Mouse (Mus musculus): Measurements from ENCODE around the gene Slit2. TPM values are rescaled to one million over a fixed set of nuclear protein-coding genes. Genes with fewer than 3 reads are reported as not detected.

The Slit2 gene
- polyA plus RNA-seq, 1 experiment from 2014 or later: 27.0 TPM

DNA sequence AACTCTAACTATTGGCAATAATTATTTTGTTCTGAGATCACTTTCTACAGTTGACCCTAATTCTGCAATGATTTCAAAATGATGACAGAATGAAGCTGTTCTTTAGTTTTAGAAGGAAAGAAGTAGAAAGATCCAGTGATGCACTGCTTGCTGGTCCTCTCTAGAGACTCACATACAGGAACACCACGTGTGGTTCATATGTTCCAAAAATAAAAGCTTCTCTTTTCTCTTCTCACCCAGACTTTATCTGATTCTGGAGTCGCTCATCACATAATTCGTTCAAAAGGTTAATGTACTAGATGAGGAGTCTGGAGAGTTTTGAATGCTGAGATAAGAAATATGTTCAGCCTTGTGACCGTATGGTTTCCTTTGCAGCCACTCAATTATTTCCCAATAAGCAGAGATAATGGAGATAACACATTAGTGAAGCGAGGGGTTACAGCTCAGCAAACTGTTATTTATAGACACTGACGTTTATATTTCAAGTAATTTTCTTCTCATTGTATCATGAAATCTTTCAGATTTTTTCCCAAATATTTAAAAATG is 332.2 kb downstream of the Slit2 start:
- no peaks in the 10 kb centered on the region for H3K36me3 ChIP-seq (replicated peaks)
- H3K4me1 ChIP-seq: no peaks in the 10 kb centered on the region
- no peak for DNase-seq (ENCODE audit: low spot score)
- no peak overlapping the region for H3K4me3 ChIP-seq
- WGBS: 88% methylated on average over 6 of the region's 6 CpGs
- H3K27ac ChIP-seq (replicated peaks): no peak overlapping the region
- no peaks in the 10 kb centered on the region for H3K9me3 ChIP-seq
- H3K27me3 ChIP-seq (replicated peaks; ENCODE audit: low read depth, poor library complexity, severe bottlenecking): no peaks in the 10 kb centered on the region

DNA sequence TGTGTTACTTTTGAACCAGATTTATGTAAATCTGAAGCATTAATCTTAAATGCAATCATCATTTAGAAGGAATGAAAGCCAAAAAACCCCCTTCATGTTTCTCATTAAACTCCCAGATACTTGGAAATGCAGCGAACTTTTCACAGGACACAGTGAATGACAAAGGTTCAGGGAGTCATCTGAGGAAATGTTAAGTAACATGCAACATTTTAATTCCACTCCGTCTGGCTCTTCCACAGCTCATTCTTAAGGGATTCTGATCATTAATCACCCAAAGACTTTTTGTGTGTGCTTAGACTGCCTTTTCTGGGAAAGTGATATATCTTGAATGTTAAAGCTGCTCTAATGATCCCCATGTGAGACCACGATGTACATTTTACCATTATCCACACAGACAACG is 337.7 kb downstream of the Slit2 start:
- DNase-seq (ENCODE audit: low spot score): no peak
- Histone ChIP-seq H3K4me1 (no peaks in the 10 kb centered on the region), H3K27me3 (replicated peaks; ENCODE audit: low read depth, poor library complexity, severe bottlenecking) (no peaks in the 10 kb centered on the region), H3K36me3 (replicated peaks) (no peaks in the 10 kb centered on the region), H3K9me3 (no peaks in the 10 kb centered on the region), H3K27ac (replicated peaks) (no peak overlapping the region), H3K4me3 (no peak overlapping the region)
- WGBS: 74% methylated on average over 4 of the region's 4 CpGs

- DNase-seq (ENCODE audit: low spot score): no peak
- Histone ChIP-seq H3K27me3 (replicated peaks; ENCODE audit: low read depth, poor library complexity, severe bottlenecking) (no peaks in the 10 kb centered on the region), H3K9me3 (no peaks in the 10 kb centered on the region), H3K4me1 (no peaks in the 10 kb centered on the region), H3K36me3 (replicated peaks) (no peaks in the 10 kb centered on the region), H3K4me3 (no peak overlapping the region), H3K27ac (replicated peaks) (no peak overlapping the region)
Measured at GRCm38 (mm10) chr5:48326221-48326620, 343.3 kb downstream of the Slit2 start.

- Histone ChIP-seq H3K27me3 (replicated peaks; ENCODE audit: low read depth, poor library complexity, severe bottlenecking) (no peaks in the 10 kb centered on the region), H3K27ac (replicated peaks) (no peak within 1 kb of the TSS), H3K36me3 (replicated peaks) (no peaks in the 10 kb centered on the region), H3K9me3 (no peaks in the 10 kb centered on the region), H3K4me3 (no peak within 1 kb of the TSS), H3K4me1 (no peaks in the 10 kb centered on the region)
- 93% methylated on average over 8 of the region's 8 CpGs for WGBS
- DNase-seq (ENCODE audit: low spot score): no peak
Measured at GRCm38 (mm10) chr5:48327652-48328051, 344.7 kb downstream of the Slit2 start, which contains the start of gene 5730480H06Rik. Gene 5730480H06Rik, plus strand, starts transcription at chr5:48327952.

- H3K4me1 ChIP-seq: peaks cover 9% of the 10 kb centered on the region
- WGBS: 93% methylated on average over 2 of the region's 2 CpGs
- no peak for DNase-seq (ENCODE audit: low spot score)
- H3K27ac ChIP-seq (replicated peaks): no peak overlapping the region
- H3K4me3 ChIP-seq: no peak overlapping the region
- no peaks in the 10 kb centered on the region for H3K36me3 ChIP-seq (replicated peaks)
- H3K9me3 ChIP-seq: no peaks in the 10 kb centered on the region
- no peaks in the 10 kb centered on the region for H3K27me3 ChIP-seq (replicated peaks; ENCODE audit: low read depth, poor library complexity, severe bottlenecking)
Measured at GRCm38 (mm10) chr5:48329751-48330150, 346.8 kb downstream of the Slit2 start.

- 90% methylated on average over 2 of the region's 2 CpGs for WGBS
- Histone ChIP-seq H3K4me1 (peaks cover 9% of the 10 kb centered on the region), H3K27me3 (replicated peaks; ENCODE audit: low read depth, poor library complexity, severe bottlenecking) (no peaks in the 10 kb centered on the region), H3K27ac (replicated peaks) (no peak overlapping the region), H3K4me3 (no peak overlapping the region), H3K9me3 (no peaks in the 10 kb centered on the region), H3K36me3 (replicated peaks) (no peaks in the 10 kb centered on the region)
- no peak for DNase-seq (ENCODE audit: low spot score)
Measured at GRCm38 (mm10) chr5:48330817-48331216, 347.9 kb downstream of the Slit2 start.

GRCm38 (mm10) chr5:48331441-48331840 is 348.5 kb downstream of the Slit2 start:
- DNase-seq (ENCODE audit: low spot score): no peak
- H3K27ac ChIP-seq (replicated peaks): no peak overlapping the region
- H3K4me3 ChIP-seq: no peak overlapping the region
- no peaks in the 10 kb centered on the region for H3K27me3 ChIP-seq (replicated peaks; ENCODE audit: low read depth, poor library complexity, severe bottlenecking)
- 62% methylated on average over 5 of the region's 5 CpGs for WGBS
- H3K36me3 ChIP-seq (replicated peaks): no peaks in the 10 kb centered on the region
- peaks cover 9% of the 10 kb centered on the region for H3K4me1 ChIP-seq
- no peaks in the 10 kb centered on the region for H3K9me3 ChIP-seq

- H3K4me3 ChIP-seq: no peak overlapping the region
- no peak overlapping the region for H3K27ac ChIP-seq (replicated peaks)
- peaks cover 9% of the 10 kb centered on the region for H3K4me1 ChIP-seq
- WGBS: 90% methylated on average over 3 of the region's 3 CpGs
- no peak for DNase-seq (ENCODE audit: low spot score)
- H3K36me3 ChIP-seq (replicated peaks): no peaks in the 10 kb centered on the region
- H3K27me3 ChIP-seq (replicated peaks; ENCODE audit: low read depth, poor library complexity, severe bottlenecking): no peaks in the 10 kb centered on the region
- no peaks in the 10 kb centered on the region for H3K9me3 ChIP-seq
Measured at GRCm38 (mm10) chr5:48333407-48333806, 350.5 kb downstream of the Slit2 start.

GRCm38 (mm10) chr5:48333884-48334513 is 351.1 kb downstream of the Slit2 start:
- Histone ChIP-seq H3K27me3 (replicated peaks; ENCODE audit: low read depth, poor library complexity, severe bottlenecking) (no peaks in the 10 kb centered on the region), H3K9me3 (no peaks in the 10 kb centered on the region), H3K4me3 (no peak overlapping the region), H3K4me1 (peaks cover 9% of the 10 kb centered on the region), H3K36me3 (replicated peaks) (no peaks in the 10 kb centered on the region), H3K27ac (replicated peaks) (no peak overlapping the region)
- WGBS: 42% methylated on average over 9 of the region's 9 CpGs
- DNase-seq (ENCODE audit: low spot score): peak; percentile 20

DNA sequence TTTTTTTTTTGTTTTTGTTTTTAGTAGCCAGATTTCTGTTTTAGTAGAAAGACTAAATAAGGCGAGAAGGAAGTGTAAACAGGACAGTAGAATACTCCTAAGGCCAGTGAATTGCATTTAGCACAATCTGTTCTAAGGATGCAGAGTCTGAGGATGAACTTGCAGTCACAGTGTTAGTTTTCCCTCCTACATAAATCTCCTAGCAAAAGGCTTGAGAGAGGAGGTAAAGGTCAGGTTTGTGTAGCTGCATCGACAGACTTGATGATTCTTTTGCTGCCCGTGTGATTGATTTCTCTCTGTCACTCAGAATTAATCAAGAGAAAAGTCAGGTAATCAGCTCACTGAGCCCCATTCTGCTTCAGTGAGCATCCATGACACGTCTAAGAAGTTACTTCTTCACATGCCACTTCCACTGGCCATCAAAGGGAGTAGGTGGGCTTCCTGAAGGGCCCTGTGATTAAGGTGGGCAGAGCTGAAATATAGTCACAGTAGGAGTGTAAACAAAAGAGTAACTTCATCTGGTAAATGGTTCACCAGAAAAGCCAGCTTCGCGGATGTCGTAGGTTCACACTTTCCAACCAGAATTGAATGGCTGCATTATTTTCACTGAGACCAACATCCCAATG is 358.0 kb downstream of the Slit2 start:
- no peak for DNase-seq (ENCODE audit: low spot score)
- WGBS: 67% methylated on average over 7 of the region's 7 CpGs
- H3K4me3 ChIP-seq: no peak overlapping the region
- no peaks in the 10 kb centered on the region for H3K36me3 ChIP-seq (replicated peaks)
- no peaks in the 10 kb centered on the region for H3K4me1 ChIP-seq
- no peak overlapping the region for H3K27ac ChIP-seq (replicated peaks)
- no peaks in the 10 kb centered on the region for H3K9me3 ChIP-seq
- 0 out of 2 replicates have a peak, but pooled peaks cover 3% of the 10 kb centered on the region for H3K27me3 ChIP-seq (replicated peaks; ENCODE audit: low read depth, poor library complexity, severe bottlenecking)

DNA sequence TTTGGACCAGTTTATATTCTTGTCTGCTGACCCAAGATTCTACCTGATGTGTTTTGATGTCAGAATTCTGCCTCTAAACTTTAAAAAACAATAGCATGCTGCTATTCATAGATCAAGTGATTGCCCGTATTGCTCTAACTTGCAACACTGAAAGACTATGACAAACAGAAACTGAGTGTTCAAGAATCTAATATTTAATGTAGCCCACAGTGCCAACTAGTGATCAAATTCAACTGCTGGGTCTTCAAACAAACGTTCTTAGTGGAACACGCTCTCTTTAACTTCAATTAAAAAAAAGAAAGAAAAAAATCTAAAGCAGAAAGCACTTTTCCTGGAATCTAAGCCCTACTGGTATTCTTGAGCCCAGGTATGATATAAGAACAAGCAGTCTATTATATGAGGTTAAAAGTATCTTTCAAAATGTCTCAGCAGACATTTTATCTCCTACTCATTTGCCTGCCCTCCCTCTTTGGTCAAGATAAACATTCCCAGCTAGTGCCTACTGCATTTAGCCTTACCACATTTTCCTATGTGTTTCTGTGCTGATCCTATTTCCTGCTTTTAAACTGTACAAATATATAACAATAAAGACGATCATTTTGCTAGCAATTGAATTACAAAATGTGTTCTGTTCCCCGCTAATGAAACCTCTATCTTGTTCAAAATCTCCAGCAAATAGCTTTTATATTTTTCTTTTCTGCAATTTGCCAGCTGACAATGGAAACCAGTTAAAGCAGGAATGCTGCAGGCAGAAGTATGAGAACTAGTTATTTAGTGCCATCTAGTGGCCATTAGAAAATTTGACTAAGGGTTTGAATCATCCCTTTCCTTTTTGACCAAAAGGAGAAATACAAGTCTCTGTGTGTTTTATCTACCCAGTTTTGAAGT is 362.4 kb downstream of the Slit2 start:
- no peak overlapping the region for H3K4me3 ChIP-seq
- WGBS: 58% methylated on average over 5 of the region's 5 CpGs
- no peak for DNase-seq (ENCODE audit: low spot score)

GRCm38 (mm10) chr5:48345983-48346648 is 363.2 kb downstream of the Slit2 start:
- H3K36me3 ChIP-seq (replicated peaks): no peaks in the 10 kb centered on the region
- 91% methylated on average over 2 of the region's 2 CpGs for WGBS
- peaks cover 7% of the 10 kb centered on the region; the same call in 1 of the 2 replicates for H3K27me3 ChIP-seq (replicated peaks; ENCODE audit: low read depth, poor library complexity, severe bottlenecking)
- no peaks in the 10 kb centered on the region for H3K9me3 ChIP-seq
- DNase-seq (ENCODE audit: low spot score): no peak
- H3K4me3 ChIP-seq: no peak overlapping the region
- no peak overlapping the region for H3K27ac ChIP-seq (replicated peaks)
- no peaks in the 10 kb centered on the region for H3K4me1 ChIP-seq

More for the DNA sequence above, 362.4 kb downstream of the Slit2 start:
- Histone ChIP-seq H3K4me1 (no peaks in the 10 kb centered on the region), H3K27ac (replicated peaks) (no peak overlapping the region; the same call in 1 of the 2 replicates), H3K9me3 (no peaks in the 10 kb centered on the region), H3K27me3 (replicated peaks; ENCODE audit: low read depth, poor library complexity, severe bottlenecking) (peaks cover 7% of the 10 kb centered on the region; the same call in 1 of the 2 replicates), H3K36me3 (replicated peaks) (no peaks in the 10 kb centered on the region)
